Mouse (Mus musculus) CH12.LX (cell line): ENCODE results near the gene Map3k20.

ENCODE experiments used
- CHD2 ChIP-seq: IDR thresholded peaks from 2 replicates; pipeline ENCODE4 v1.6.1; 2011; ENCODE audit warnings: low read length, improper control_type of control experiment
- CTCF ChIP-seq, 2 experiments: IDR thresholded peaks in 1 of 2; conservative IDR thresholded peaks in 1 of 2; 2 replicates each; pipeline ENCODE4 v1.5.1; 2011 to 2012; ENCODE audit warnings: low read depth in 2 of 2, low read length in 2 of 2, improper control_type of control experiment in 1 of 2, inconsistent platforms in 1 of 2, mild to moderate bottlenecking in 1 of 2, moderate library complexity in 1 of 2
- EP300 ChIP-seq: IDR thresholded peaks from 2 replicates; pipeline ENCODE4 v1.6.1; 2011; ENCODE audit warnings: low read length, improper control_type of control experiment
- MAZ ChIP-seq: IDR thresholded peaks from 2 replicates; pipeline ENCODE4 v1.6.1; 2012; ENCODE audit warnings: low read depth, mild to moderate bottlenecking, inconsistent platforms, low read length, improper control_type of control experiment, moderate library complexity
- MEF2A ChIP-seq: IDR thresholded peaks from 2 replicates; pipeline ENCODE4 v1.6.1; 2014; ENCODE audit warnings: low read depth, mild to moderate bottlenecking, inconsistent platforms, low read length, improper control_type of control experiment, borderline replicate concordance
- POLR2A ChIP-seq: IDR thresholded peaks from 2 replicates; pipeline ENCODE4 v1.6.1; 2011; ENCODE audit warnings: low read depth, mild to moderate bottlenecking, improper control_type of control experiment, low read length
- POLR2AphosphoS2 ChIP-seq: IDR thresholded peaks from 2 replicates; pipeline ENCODE4 v1.6.1; 2011; ENCODE audit warnings: low read depth, low read length, improper control_type of control experiment
- SMC3 ChIP-seq: IDR thresholded peaks from 2 replicates; pipeline ENCODE4 v1.6.1; 2011; ENCODE audit warnings: low read depth, low read length, improper control_type of control experiment
- TCF12 ChIP-seq: IDR thresholded peaks from 2 replicates; pipeline ENCODE4 v1.6.1; 2014; ENCODE audit warnings: low read depth, mild to moderate bottlenecking, inconsistent platforms, low read length, improper control_type of control experiment
- USF1 ChIP-seq: IDR thresholded peaks from 2 replicates; pipeline ENCODE4 v1.6.1; 2014; ENCODE audit warnings: low read depth, mild to moderate bottlenecking, inconsistent platforms, low read length, improper control_type of control experiment
- ZKSCAN1 ChIP-seq: IDR thresholded peaks from 2 replicates; pipeline ENCODE4 v1.6.1; 2012; ENCODE audit warnings: low read depth, inconsistent platforms, low read length, improper control_type of control experiment, borderline replicate concordance
- ZNF384 ChIP-seq: IDR thresholded peaks from 2 replicates; pipeline ENCODE4 v1.6.1; 2012; ENCODE audit warnings: low read depth, low read length, improper control_type of control experiment, inconsistent platforms

- no peak for TF ChIP-seq POLR2AphosphoS2
- no peak for TF ChIP-seq POLR2A
- TF ChIP-seq CTCF (conservative IDR thresholded peaks at IDR 0.05 in 1 of 2, IDR thresholded peaks at IDR 0.05 in 1 of 2; ENCODE audit: low read depth in 2 of 2, low read length in 2 of 2), result no peak
- TF ChIP-seq USF1, result no peak
- no peak for TF ChIP-seq EP300
- TF ChIP-seq MAZ, result no peak
- no peak for TF ChIP-seq TCF12
- no peak for TF ChIP-seq ZKSCAN1
- TF ChIP-seq ZNF384, result no peak
- no peak for TF ChIP-seq SMC3
- TF ChIP-seq MEF2A, result no peak
- TF ChIP-seq CHD2, result no peak
These were observed 5.7 kb downstream of the Map3k20 start for GRCm38 (mm10) chr2:72291103-72291502.
